Mouse (Mus musculus) CH12.LX (cell line): Measurements from ENCODE around the gene Pcbp4. TPM values are rescaled to one million over a fixed set of nuclear protein-coding genes. Genes with fewer than 3 reads are reported as not detected.
A peak's percentile ranks its signal among the peaks of the same experiment; 100 is the strongest.

ENCODE experiments used
- DNase-seq: peaks from one replicate; pipeline ENCODE4 v3.0.0-alpha.2; 2013; ENCODE audit errors: extremely low read depth
- H3K27ac ChIP-seq: 2 replicates; pipeline ENCODE4 v1.5.1; 2012; ENCODE audit warnings: low read depth, mild to moderate bottlenecking, control low read depth, moderate library complexity; ENCODE audit not compliant: insufficient read depth
- H3K27me3 ChIP-seq: replicated peaks from 2 replicates; pipeline ENCODE3; 2012; ENCODE audit warnings: inconsistent platforms
- H3K36me3 ChIP-seq, 2 experiments: replicated peaks in 1 of 2; 2 replicates each; pipeline versions ENCODE3 to v1.6.1; 2012; ENCODE audit warnings: inconsistent platforms in 1 of 2, low read length in 1 of 2, mild to moderate bottlenecking in 1 of 2, mixed read lengths in 1 of 2, moderate library complexity in 1 of 2; ENCODE audit not compliant: control insufficient read depth in 1 of 2, insufficient read depth in 1 of 2
- H3K4me1 ChIP-seq, 2 experiments: 2 replicates each; pipeline ENCODE4 v1.6.1; 2012; ENCODE audit warnings: inconsistent platforms in 1 of 2, moderate library complexity in 1 of 2; ENCODE audit not compliant: insufficient read depth in 2 of 2, control insufficient read depth in 1 of 2
- H3K4me2 ChIP-seq: 2 replicates; pipeline ENCODE4 v1.6.1; 2012; ENCODE audit warnings: low read depth, mild to moderate bottlenecking, control low read depth; ENCODE audit not compliant: poor library complexity, insufficient read depth, severe bottlenecking
- H3K4me3 ChIP-seq, 3 experiments: fragments of 150-350 bp in 1 of 3; sonication (generic) in 1 of 3; replicated peaks in 1 of 3; 2 replicates each; pipeline versions ENCODE3 to v1.5.1; 2011 to 2012; ENCODE audit warnings: low read depth in 2 of 3, low read length in 2 of 3, mild to moderate bottlenecking in 2 of 3, moderate library complexity in 2 of 3, control low read depth in 1 of 3, improper control_type of control experiment in 1 of 3, inconsistent platforms in 1 of 3, mixed read lengths in 1 of 3; ENCODE audit not compliant: poor library complexity in 1 of 3
- H3K79me2 ChIP-seq: replicated peaks from 2 replicates; pipeline ENCODE4 v1.6.1; 2012; ENCODE audit warnings: mild to moderate bottlenecking, moderate library complexity; ENCODE audit not compliant: control insufficient read depth, poor library complexity, insufficient read depth, severe bottlenecking; ENCODE audit errors: extremely low read depth
- H3K9ac ChIP-seq: 2 replicates; pipeline ENCODE4 v1.6.1; 2012; ENCODE audit warnings: low read depth, mild to moderate bottlenecking, control low read depth, moderate library complexity; ENCODE audit not compliant: insufficient read depth
- H3K9me3 ChIP-seq: replicated peaks from 2 replicates; pipeline ENCODE3; 2012; ENCODE audit warnings: low read length, inconsistent platforms, mixed read lengths
- BHLHE40 ChIP-seq: IDR thresholded peaks from 2 replicates; pipeline ENCODE4 v1.6.1; 2011; ENCODE audit warnings: mild to moderate bottlenecking, low read depth, low read length, improper control_type of control experiment
- CHD1 ChIP-seq: IDR thresholded peaks from 2 replicates; pipeline ENCODE4 v1.6.1; 2012; ENCODE audit warnings: low read depth, low read length, improper control_type of control experiment, inconsistent platforms
- CTCF ChIP-seq, 2 experiments: IDR thresholded peaks in 1 of 2; conservative IDR thresholded peaks in 1 of 2; 2 replicates each; pipeline ENCODE4 v1.5.1; 2011 to 2012; ENCODE audit warnings: low read depth in 2 of 2, low read length in 2 of 2, improper control_type of control experiment in 1 of 2, inconsistent platforms in 1 of 2, mild to moderate bottlenecking in 1 of 2, moderate library complexity in 1 of 2
- E2F4 ChIP-seq: IDR thresholded peaks from 2 replicates; pipeline ENCODE4 v1.6.1; 2011; ENCODE audit warnings: low read depth, low read length, improper control_type of control experiment; ENCODE audit not compliant: insufficient replicate concordance
- ELF1 ChIP-seq: IDR thresholded peaks from 2 replicates; pipeline ENCODE4 v1.6.1; 2014; ENCODE audit warnings: low read depth, mild to moderate bottlenecking, inconsistent platforms, low read length, improper control_type of control experiment
- GABPA ChIP-seq: IDR thresholded peaks from 2 replicates; pipeline ENCODE4 v1.6.1; 2012; ENCODE audit warnings: low read depth, low read length, improper control_type of control experiment, inconsistent platforms; ENCODE audit not compliant: insufficient replicate concordance
- HCFC1 ChIP-seq: IDR thresholded peaks from 2 replicates; pipeline ENCODE4 v1.6.1; 2012; ENCODE audit warnings: low read depth, mild to moderate bottlenecking, inconsistent platforms, low read length, improper control_type of control experiment
- IRF4 ChIP-seq: IDR thresholded peaks from 2 replicates; pipeline ENCODE4 v1.6.1; 2014; ENCODE audit warnings: low read depth, mild to moderate bottlenecking, inconsistent platforms, low read length, improper control_type of control experiment
- JUN ChIP-seq: IDR thresholded peaks from 2 replicates; pipeline ENCODE4 v1.6.1; 2011; ENCODE audit warnings: low read depth, mild to moderate bottlenecking, low read length, improper control_type of control experiment, moderate library complexity; ENCODE audit not compliant: insufficient read depth
- MAFK ChIP-seq: IDR thresholded peaks from 2 replicates; pipeline ENCODE4 v1.6.1; 2011; ENCODE audit warnings: low read length, improper control_type of control experiment; ENCODE audit not compliant: insufficient replicate concordance
- MAX ChIP-seq: IDR thresholded peaks from 2 replicates; pipeline ENCODE4 v1.6.1; 2011; ENCODE audit warnings: low read length, improper control_type of control experiment
- MEF2A ChIP-seq: IDR thresholded peaks from 2 replicates; pipeline ENCODE4 v1.6.1; 2014; ENCODE audit warnings: low read depth, mild to moderate bottlenecking, inconsistent platforms, low read length, improper control_type of control experiment, borderline replicate concordance
- MXI1 ChIP-seq: IDR thresholded peaks from 2 replicates; pipeline ENCODE4 v1.6.1; 2011; ENCODE audit warnings: mild to moderate bottlenecking, low read depth, low read length, improper control_type of control experiment
- MYC ChIP-seq: IDR thresholded peaks from 2 replicates; pipeline ENCODE4 v1.6.1; 2011; ENCODE audit warnings: low read depth, mild to moderate bottlenecking, improper control_type of control experiment, low read length
- NELFE ChIP-seq: IDR thresholded peaks from 2 replicates; pipeline ENCODE4 v1.6.1; 2011; ENCODE audit warnings: low read depth, low read length, improper control_type of control experiment
- NRF1 ChIP-seq: IDR thresholded peaks from 2 replicates; pipeline ENCODE4 v1.6.1; 2014; ENCODE audit warnings: low read depth, mild to moderate bottlenecking, inconsistent platforms, low read length, improper control_type of control experiment, moderate library complexity
- PAX5 ChIP-seq: IDR thresholded peaks from 2 replicates; pipeline ENCODE4 v1.6.1; 2012; ENCODE audit warnings: low read length, inconsistent platforms, mixed read lengths
- POLR2A ChIP-seq: IDR thresholded peaks from 2 replicates; pipeline ENCODE4 v1.6.1; 2011; ENCODE audit warnings: low read depth, mild to moderate bottlenecking, improper control_type of control experiment, low read length
- POLR2AphosphoS2 ChIP-seq: IDR thresholded peaks from 2 replicates; pipeline ENCODE4 v1.6.1; 2011; ENCODE audit warnings: low read depth, low read length, improper control_type of control experiment
- RAD21 ChIP-seq: IDR thresholded peaks from 2 replicates; pipeline ENCODE4 v1.6.1; 2011; ENCODE audit warnings: low read depth, mild to moderate bottlenecking, low read length, improper control_type of control experiment, moderate library complexity
- SIN3A ChIP-seq: IDR thresholded peaks from 2 replicates; pipeline ENCODE4 v1.6.1; 2012; ENCODE audit warnings: low read length, improper control_type of control experiment, inconsistent platforms
- SMC3 ChIP-seq: IDR thresholded peaks from 2 replicates; pipeline ENCODE4 v1.6.1; 2011; ENCODE audit warnings: low read depth, low read length, improper control_type of control experiment
- TBP ChIP-seq: conservative IDR thresholded peaks from 2 replicates; pipeline ENCODE4 v1.6.1; 2011; ENCODE audit warnings: low read depth, low read length, improper control_type of control experiment
- TCF12 ChIP-seq: IDR thresholded peaks from 2 replicates; pipeline ENCODE4 v1.6.1; 2014; ENCODE audit warnings: low read depth, mild to moderate bottlenecking, inconsistent platforms, low read length, improper control_type of control experiment
- UBTF ChIP-seq: IDR thresholded peaks from 2 replicates; pipeline ENCODE4 v1.6.1; 2012; ENCODE audit warnings: low read depth, mild to moderate bottlenecking, inconsistent platforms, low read length, improper control_type of control experiment, moderate library complexity
- USF1 ChIP-seq: IDR thresholded peaks from 2 replicates; pipeline ENCODE4 v1.6.1; 2014; ENCODE audit warnings: low read depth, mild to moderate bottlenecking, inconsistent platforms, low read length, improper control_type of control experiment
- dilution Hi-C: fragments of 300-500 bp; cut with MboI; formaldehyde crosslinking; loops from 2 replicates; pipeline ENCODE4 v1.14.3; 2020; ENCODE audit warnings: low sequenced_read_pairs; ENCODE audit not compliant: extremely low pct_unique_long_range_greater_than_20kb, extremely low pct_ligation_motif_present
- in situ Hi-C: fragments of 300-500 bp; cut with MboI; formaldehyde crosslinking; loops from 3 replicates; pipeline ENCODE4 v1.14.3; 2019; ENCODE audit warnings: low sequenced_read_pairs, low pct_ligation_motif_present, low pct_unique_long_range_greater_than_20kb, mixed read lengths
- polyA plus RNA-seq: library from polyadenylated mRNA; unstranded; fragments of >175 nt; gene quantifications from 2 replicates; pipeline ENCODE4 v1.2.1, GENCODE M21; 2012; ENCODE audit warnings: low read depth; ENCODE audit not compliant: insufficient read length
- total RNA-seq, 2 experiments: library from RNA; depleted of rRNA; stranded (reverse); fragments of 300-350 nt in 1 of 2; fragments of >200 nt in 1 of 2; gene quantifications; 2 replicates each; pipeline ENCODE4 v1.2.3; 2012 to 2014

The Pcbp4 gene
- total and polyA plus RNA-seq, 3 experiments, result 44.0 to 54.2 (median 44.1) TPM

- no peak overlapping the region; the same call in 1 of the 2 replicates for H3K27ac ChIP-seq
- H3K4me1 ChIP-seq, result peaks cover 9 to 42% of the 10 kb centered on the region in 2 experiments
- H3K9me3 ChIP-seq, result no peaks in the 10 kb centered on the region
- no peaks in the 10 kb centered on the region for H3K79me2 ChIP-seq
- peak overlapping the region; percentile 95 for H3K4me2 ChIP-seq
- in situ Hi-C loops, result no loop called here
- peak overlapping the region; percentile 62 to 74 (median 62) for H3K4me3 ChIP-seq
- no peak for TF ChIP-seq MYC
- TF ChIP-seq PAX5, result no peak
- TF ChIP-seq SMC3, result no peak
- TF ChIP-seq HCFC1, result no peak
- TF ChIP-seq CHD1, result no peak
- no peak for TF ChIP-seq POLR2AphosphoS2
- no peak for TF ChIP-seq BHLHE40
- no peak for TF ChIP-seq UBTF
- TF ChIP-seq USF1, result no peak
- no peak for TF ChIP-seq E2F4
- no peak for TF ChIP-seq ELF1
- no peak for TF ChIP-seq JUN
- TF ChIP-seq TCF12, result no peak
- TF ChIP-seq MAFK, result no peak
- no peak for DNase-seq
- H3K9ac ChIP-seq, result peak overlapping the region; percentile 28
- no peaks in the 10 kb centered on the region for H3K27me3 ChIP-seq
- peaks cover 0 to 41% of the 10 kb centered on the region in 2 experiments for H3K36me3 ChIP-seq
- dilution Hi-C loops, result no loop called here
Observed at GRCm38 (mm10) chr9:106447951-106448350, 5.1 kb upstream of the Pcbp4 start.

GRCm38 (mm10) chr9:106448498-106449031 lies 4.5 kb upstream of the Pcbp4 start:
- Histone ChIP-seq H3K9me3 (no peaks in the 10 kb centered on the region), H3K4me3 (peak overlapping the region; percentile 62 to 74 (median 74)), H3K79me2 (no peaks in the 10 kb centered on the region), H3K36me3 (peaks cover 0 to 38% of the 10 kb centered on the region in 2 experiments)
- dilution Hi-C loops, result no loop called here
- peak; percentile 53; the same call in 1 of the 2 replicates for TF ChIP-seq NELFE
- TF ChIP-seq ELF1, result peak; percentile 47
- TF ChIP-seq MEF2A, result peak; percentile 46; the same call in 1 of the 2 replicates
- TF ChIP-seq UBTF, result no peak
- TF ChIP-seq JUN, result no peak
- peak; percentile 43 for TF ChIP-seq RAD21
- TF ChIP-seq CHD1, result no peak
- TF ChIP-seq POLR2A, result peak; percentile 59
- TF ChIP-seq SMC3, result peak; percentile 74
- TF ChIP-seq CTCF (conservative IDR thresholded peaks at IDR 0.05 in 1 of 2, IDR thresholded peaks at IDR 0.05 in 1 of 2; ENCODE audit: low read depth in 2 of 2, low read length in 2 of 2), result peak; percentile 48 to 80; a peak in 3 of 4 replicates
- TF ChIP-seq POLR2AphosphoS2, result no peak
- no peak for TF ChIP-seq E2F4
- 0 out of 2 replicates have a peak, but pooled peaks have one; percentile 52 for TF ChIP-seq IRF4
- TF ChIP-seq BHLHE40, result no peak
- TF ChIP-seq MAX, result peak; percentile 58; the same call in 1 of the 2 replicates
- no peak for TF ChIP-seq TCF12
- TF ChIP-seq TBP, result no peak
- no peak for TF ChIP-seq USF1
- TF ChIP-seq MXI1, result peak; percentile 76; the same call in 1 of the 2 replicates
- peak; percentile 63; the same call in 1 of the 2 replicates for TF ChIP-seq MYC
- TF ChIP-seq SIN3A, result peak; percentile 54; the same call in 1 of the 2 replicates
- TF ChIP-seq HCFC1, result 0 out of 2 replicates have a peak, but pooled peaks have one; percentile 12
- TF ChIP-seq NRF1, result peak; percentile 30; the same call in 1 of the 2 replicates
- no peak for TF ChIP-seq GABPA
- TF ChIP-seq, all 38 proteins: peak for 14
- peak overlapping the region; percentile 82 for H3K9ac ChIP-seq
- in situ Hi-C loops, result no loop called here
- DNase-seq, result peak; percentile 78
- H3K27ac ChIP-seq, result no peak overlapping the region
- H3K4me1 ChIP-seq, result peaks cover 10 to 44% of the 10 kb centered on the region in 2 experiments
- no peaks in the 10 kb centered on the region for H3K27me3 ChIP-seq
- H3K4me2 ChIP-seq, result peak overlapping the region; percentile 95
